8 mouse cellular contexts compared by ENCODE assay signal in genomic region chr13:41015829-41016634, GRCm38 (mm10). TPM values are rescaled to one million over a fixed set of nuclear protein-coding genes. Genes with fewer than 3 reads are reported as not detected.
DNase-seq lines count a peak whose midpoint lies in the region; ATAC-seq lines count a peak whose summit lies in the region.

Gene Tmem14c (plus strand): TSS chr13:41016292.

- H3K9me3 ChIP-seq in heart, embryonic 10.5 days: no peaks in the 10 kb centered on the region
- H3K9me3 ChIP-seq in kidney, embryonic 15.5 days (replicated peaks): no peaks in the 10 kb centered on the region

- peak within 1 kb of the TSS; percentile 70 for H3K4me2 ChIP-seq in kidney, embryonic 15.5 days

- under 1% methylated on average over 43 of the region's 43 CpGs for WGBS in heart, embryonic 10.5 days
- under 1% methylated on average over 43 of the region's 43 CpGs for WGBS in kidney, embryonic 15.5 days

- peak within 1 kb of the TSS; percentile 65 for H3K9ac ChIP-seq in kidney, embryonic 15.5 days

- peaks cover 65% of the 10 kb centered on the region for H3K36me3 ChIP-seq in heart, embryonic 10.5 days
- peaks cover 72% of the 10 kb centered on the region for H3K36me3 ChIP-seq in kidney, embryonic 15.5 days

- no peaks in the 10 kb centered on the region for H3K27me3 ChIP-seq in heart, embryonic 10.5 days (ENCODE audit: insufficient read depth, poor library complexity, severe bottlenecking)
- H3K27me3 ChIP-seq in kidney, embryonic 15.5 days: no peaks in the 10 kb centered on the region

- H3K4me3 ChIP-seq in heart, embryonic 10.5 days: peak within 1 kb of the TSS; percentile 75
- peak within 1 kb of the TSS; percentile 70 for H3K4me3 ChIP-seq in kidney, embryonic 15.5 days (replicated peaks)

- peaks cover 34% of the 10 kb centered on the region for H3K4me1 ChIP-seq in heart, embryonic 10.5 days
- peaks cover 15% of the 10 kb centered on the region for H3K4me1 ChIP-seq in kidney, embryonic 15.5 days

- H3K27ac ChIP-seq in heart, embryonic 10.5 days: peak within 1 kb of the TSS; percentile 94
- peak within 1 kb of the TSS; percentile 97 for H3K27ac ChIP-seq in kidney, embryonic 15.5 days

- ATAC-seq in erythroblast, adult 5-6 weeks (replicated peaks; ENCODE audit: low FRiP score, poor library complexity, severe bottlenecking): peak; percentile 88
- ATAC-seq in kidney, embryonic 15.5 days (replicated peaks; ENCODE audit: low FRiP score): peak; percentile 99
- ATAC-seq in monocyte, adult 5-6 weeks (replicated peaks; ENCODE audit: insufficient number of reproducible peaks, low FRiP score, low TSS enrichment, poor library complexity, severe bottlenecking): peak; percentile 96

- DNase-seq in B cell, adult 2 months: peak; percentile 94 to 96
- DNase-seq in brain, adult 2 months (ENCODE audit: low read depth, low spot score): peak; percentile 98
- DNase-seq in heart, embryonic 10.5 days (ENCODE audit: low spot score): peak; percentile 98
- DNase-seq in liver: peak; percentile 99
- DNase-seq in spleen, postnatal 4 days (ENCODE audit: low spot score in 2 of 2): peak; percentile 97 to 98

RNA-seq across cellular contexts. Expression of gene Tmem14c, which starts in this region (rescaled TPM):
- 130 and 145 TPM in 2 replicates for total RNA-seq in erythroblast, adult 5-6 weeks (2015; ENCODE audit: low replicate concordance)
- 156 and 258 TPM in 2 replicates for total RNA-seq in erythroblast, adult 5-6 weeks (2017; ENCODE audit: low replicate concordance)
- 322 and 328 TPM in 2 replicates for polyA plus RNA-seq in heart, embryonic 10.5 days (2016; fragmentation: Nextera tagmentation; extraction: Ambion mirVana)
- polyA plus RNA-seq in kidney, embryonic 15.5 days (2015; fragmentation: Nextera tagmentation; extraction: Ambion mirVana): 207 and 214 TPM in 2 replicates
- total RNA-seq in monocyte, adult 5-6 weeks (2017): 116 to 148 TPM (median 143 TPM) in 3 replicates

Comparison
In these comparisons a context has a peak if more than half of its experiments do, and no peak if none do; other contexts are left out.
1. Peak in every context shown above with its lines: DNase-seq, ATAC-seq, H3K4me3 ChIP-seq and H3K27ac ChIP-seq.